Mouse (Mus musculus): ENCODE measurements around the gene Tmod4.

DNA sequence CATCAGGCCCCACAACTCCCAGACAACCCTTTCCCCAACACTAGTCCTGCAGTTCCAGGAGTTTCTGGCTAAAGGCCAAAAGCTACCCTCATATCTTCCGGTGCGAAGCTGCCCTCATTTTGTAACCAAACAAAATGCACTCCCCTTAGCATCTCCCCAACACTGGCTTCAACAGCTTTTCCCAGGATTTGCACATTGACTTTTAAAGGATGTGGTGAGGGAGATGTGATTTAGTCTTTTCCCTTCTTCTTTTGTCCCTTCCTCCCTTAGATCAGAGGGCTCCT, 38.0 kb downstream of the Tmod4 start:
- TF ChIP-seq POLR2A (IDR thresholded peaks at IDR 0.05; ENCODE audit: borderline replicate concordance, low read depth, low read length) (no peak), CTCF (IDR thresholded peaks at IDR 0.05; ENCODE audit: low read depth, low read length) (no peak)
